Mouse (Mus musculus): ENCODE data around the gene Dnajc5g.

Dnajc5g gene

DNA sequence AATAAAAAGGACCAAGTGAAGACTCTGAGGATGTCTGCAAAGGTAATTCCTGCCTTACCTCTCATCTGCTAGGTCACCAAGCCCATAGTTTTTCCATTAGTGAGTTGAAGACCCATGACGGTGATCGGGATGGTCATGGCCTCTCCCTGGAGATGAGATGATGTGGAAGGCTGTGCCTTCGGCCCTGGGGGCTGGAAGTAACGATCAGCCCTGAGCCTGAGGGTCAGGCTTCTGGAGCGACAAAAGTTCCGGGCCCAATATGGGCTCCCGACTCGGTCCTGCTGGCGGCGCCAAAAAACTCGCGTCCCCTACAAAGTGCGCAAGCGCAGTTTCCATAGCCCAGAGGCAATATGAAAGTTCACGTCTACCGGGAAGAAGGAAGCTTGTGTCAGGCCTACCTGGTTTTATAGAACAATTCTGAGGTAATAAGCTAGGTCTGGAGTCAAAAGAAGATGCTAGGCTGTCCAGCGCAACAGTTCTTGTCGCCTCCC lies 2.0 kb downstream of the Dnajc5g start, which contains the start of gene Slc30a3:
Gene Slc30a3 (minus strand): TSS at position 238 of the 491 bp plus-strand sequence.
- no peak for DNase-seq (ENCODE audit: low read depth, low spot score)

DNA sequence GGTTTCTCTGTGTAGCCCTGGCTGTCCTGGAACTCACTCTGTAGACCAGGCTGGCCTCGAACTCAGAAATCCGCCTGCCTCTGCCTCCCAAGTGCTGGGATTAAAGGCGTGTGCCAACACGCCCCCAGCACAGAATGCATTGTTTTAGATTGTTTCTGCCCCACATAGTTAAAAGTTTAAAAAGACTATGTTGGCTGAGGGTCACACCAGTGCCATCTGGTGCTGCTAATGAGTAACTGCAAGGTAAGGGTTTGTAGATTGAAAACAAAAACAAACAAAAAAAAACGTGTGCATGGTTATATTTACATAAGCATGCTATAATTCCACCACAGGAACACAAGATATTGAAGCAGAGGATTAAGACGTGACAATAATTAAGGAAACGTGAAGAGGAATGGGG lies 4.7 kb downstream of the Dnajc5g start:
- DNase-seq (ENCODE audit: low read depth, low spot score), result no peak

DNA sequence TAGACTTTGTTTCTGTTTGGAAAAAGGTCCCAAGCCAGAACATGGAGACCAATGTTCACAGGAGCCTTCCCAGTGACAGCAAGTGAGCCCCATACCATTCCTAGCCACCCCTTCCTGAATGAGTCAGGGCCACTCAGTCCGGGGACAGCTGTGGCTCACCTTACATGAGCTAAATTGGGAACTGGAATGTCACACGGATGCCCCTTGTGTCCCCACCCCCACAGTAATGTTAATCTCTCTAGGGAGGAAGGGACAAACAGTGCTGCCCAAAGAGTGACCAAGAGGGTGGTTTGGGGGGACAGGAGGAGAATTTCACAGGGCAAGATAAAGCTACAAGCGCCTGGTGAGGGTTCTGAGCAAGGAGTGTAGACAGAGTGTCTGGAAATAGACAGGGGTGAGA lies 10.3 kb downstream of the Dnajc5g start, which contains the start of gene Trim54:
Gene Trim54 (plus strand): TSS at position 359 of the 400 bp plus-strand sequence.
- DNase-seq (ENCODE audit: low read depth, low spot score), result no peak

DNA sequence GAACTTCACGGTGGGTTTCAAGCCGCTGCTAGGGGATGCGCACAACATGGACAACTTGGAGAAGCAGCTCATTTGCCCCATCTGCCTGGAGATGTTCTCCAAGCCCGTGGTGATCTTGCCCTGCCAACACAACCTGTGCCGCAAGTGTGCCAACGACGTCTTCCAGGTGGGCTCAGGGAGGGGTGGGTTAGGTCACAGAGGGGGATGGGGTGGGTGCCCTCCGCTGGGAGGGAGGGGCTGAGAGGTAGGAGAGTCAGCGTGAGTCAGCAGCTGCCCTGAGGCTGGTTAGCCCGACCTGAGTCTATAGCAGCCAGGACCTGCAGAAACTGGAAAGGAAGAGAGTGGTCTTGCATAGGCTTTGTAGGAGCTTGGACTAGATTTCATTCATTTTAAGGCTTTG lies 10.8 kb downstream of the Dnajc5g start:
- no peak for DNase-seq (ENCODE audit: low read depth, low spot score)

DNA sequence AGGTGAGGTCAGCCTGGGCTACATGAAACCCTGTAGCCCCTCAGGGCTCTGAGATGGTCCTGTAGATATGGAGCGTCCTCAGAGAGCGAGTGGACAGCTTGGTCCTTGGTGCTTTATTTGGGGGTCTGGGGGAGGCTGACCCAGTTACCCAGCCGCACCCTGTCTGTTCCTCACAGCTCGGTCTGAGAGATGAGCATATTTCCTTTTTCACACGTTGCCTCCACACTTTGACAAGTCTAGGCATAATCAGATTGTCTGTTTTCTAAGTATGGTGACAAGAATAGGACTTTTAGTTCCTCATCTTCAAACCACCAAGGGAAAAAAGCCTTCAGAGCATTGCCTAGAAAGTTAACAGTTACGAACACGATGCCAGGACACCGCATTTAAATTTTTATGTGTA lies 15.0 kb downstream of the Dnajc5g start:
- DNase-seq (ENCODE audit: low read depth, low spot score), result no peak

DNA sequence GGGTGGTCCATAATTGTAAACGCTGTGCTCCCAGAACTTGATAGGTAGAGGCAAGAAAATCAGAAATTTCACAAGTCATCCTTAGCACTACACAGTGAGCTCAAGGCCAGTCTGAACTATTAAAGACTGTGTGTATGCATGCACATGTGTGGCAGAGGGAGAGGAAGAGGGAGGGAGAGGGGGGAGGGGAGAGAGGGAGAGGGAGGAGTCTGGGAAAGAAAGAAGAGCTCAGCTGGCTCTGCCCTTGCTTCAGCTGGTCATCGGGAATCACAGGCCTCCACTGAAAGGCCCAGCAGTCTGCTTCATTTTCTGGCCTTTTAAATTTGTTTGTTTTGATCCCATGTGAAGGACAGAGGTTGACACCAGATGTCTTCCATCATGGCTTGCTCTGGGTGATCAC lies 17.4 kb downstream of the Dnajc5g start:
- no peak for DNase-seq (ENCODE audit: low read depth, low spot score)

DNA sequence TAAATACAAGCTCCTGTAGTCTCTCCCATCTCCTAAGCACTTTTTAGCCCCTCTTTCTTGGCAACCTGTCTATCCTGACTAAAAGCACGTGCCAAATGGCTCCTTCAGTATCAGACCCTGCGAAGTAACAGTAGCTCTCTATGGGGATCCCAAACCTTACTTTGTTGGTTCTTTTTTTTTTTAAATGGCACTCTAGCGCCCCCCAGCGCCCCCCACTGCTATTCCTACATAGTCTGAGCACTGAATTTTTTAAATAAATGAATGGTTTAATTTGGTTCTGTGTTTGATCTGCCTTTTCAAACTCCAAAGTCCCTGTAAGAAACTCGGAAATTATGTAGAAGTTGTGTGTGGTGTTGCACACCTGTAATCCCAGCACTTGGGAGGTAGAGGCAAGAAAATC lies 20.0 kb downstream of the Dnajc5g start:
- DNase-seq (ENCODE audit: low read depth, low spot score), result no peak

DNA sequence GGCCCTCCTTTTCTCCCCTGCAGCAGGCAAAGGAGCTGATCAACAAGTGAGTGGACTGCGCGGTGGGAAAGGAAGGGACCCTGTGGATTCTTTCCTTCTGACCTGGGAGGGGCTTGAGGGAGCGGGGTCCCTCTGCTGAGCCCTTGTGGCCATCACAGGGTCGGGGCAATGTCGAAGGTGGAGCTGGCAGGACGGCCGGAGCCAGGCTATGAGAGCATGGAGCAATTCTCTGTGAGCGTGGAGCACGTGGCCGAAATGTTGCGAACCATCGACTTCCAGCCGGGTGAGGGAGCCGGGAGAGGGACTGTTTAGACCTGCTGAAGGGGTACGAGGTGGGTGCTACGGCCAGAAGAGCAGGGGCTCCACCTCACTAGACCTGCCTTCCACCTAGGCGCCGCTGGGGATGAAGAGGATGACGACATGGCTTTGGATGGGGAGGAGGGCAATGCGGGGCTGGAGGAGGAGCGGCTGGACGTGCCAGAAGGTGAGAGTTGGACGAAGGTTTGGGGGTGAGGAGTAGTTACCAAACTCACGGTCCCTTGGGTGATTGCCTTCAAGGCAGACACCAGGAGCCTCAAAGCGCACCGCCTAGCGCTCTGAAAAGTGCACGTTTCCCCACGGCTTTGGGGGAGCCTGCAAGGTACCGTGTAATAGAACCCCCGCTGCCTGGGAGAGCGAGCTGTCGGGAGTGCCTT lies 30.8 kb downstream of the Dnajc5g start:
- DNase-seq (ENCODE audit: low read depth, low spot score), result no peak

DNA sequence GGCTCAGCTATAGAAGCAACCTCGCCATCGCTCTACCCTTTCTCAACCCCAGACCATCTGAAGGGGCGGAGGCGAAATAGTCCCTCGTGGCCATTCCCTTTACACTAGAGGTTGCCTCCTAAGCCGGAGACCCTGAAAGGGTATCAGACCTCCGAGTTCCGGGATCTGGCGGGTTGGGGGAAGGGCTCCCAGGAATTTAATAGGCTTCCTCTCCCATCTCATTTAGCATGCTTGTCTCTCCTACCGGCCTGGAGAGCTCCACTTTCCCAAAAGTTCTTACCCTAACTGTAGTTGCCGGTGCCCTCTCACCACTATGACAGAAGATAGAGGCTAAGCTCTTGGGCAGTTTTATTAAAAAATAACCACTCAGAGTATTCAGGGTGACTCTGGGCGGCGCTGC lies 31.6 kb downstream of the Dnajc5g start:
- no peak for DNase-seq (ENCODE audit: low read depth, low spot score)

DNA sequence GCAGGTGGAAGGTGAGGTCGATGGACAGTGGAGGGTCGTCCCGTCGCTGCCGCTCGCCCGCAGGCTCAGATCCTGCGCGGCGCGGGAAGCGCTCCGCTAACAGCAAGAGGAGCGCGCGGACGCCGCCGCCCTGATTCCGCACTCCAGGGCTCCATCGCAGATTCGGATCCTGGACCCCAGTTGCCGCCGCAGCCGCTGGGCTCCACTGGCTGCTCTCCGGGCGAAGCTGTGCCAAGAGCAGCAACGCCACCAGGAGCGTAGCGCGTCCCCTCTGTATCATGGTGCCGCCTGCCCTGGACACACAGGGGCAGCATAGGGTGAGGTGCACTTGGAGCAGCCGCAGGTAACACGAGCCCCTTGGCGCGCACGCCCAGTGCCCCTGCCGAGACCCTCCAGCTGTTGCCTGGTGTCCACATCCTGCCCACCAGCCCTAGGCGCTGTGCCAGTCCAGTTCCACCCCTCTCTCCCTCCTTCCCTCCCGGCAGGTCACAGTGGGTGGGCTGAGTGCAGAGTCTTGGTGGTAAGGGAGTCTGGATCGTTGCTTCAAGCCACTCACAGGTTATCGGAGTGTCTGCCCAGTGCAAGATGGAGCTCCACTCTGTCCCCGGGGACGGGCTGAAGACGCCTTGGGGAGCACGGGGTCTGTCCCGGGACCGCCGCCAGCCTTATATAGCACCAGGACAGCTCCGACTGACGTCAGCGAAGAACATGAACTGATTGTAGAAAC lies 32.3 kb downstream of the Dnajc5g start, which contains the start of gene Ucn:
Gene Ucn (minus strand): TSS at position 589 of the 727 bp plus-strand sequence.
- no peak for DNase-seq (ENCODE audit: low read depth, low spot score)

DNA sequence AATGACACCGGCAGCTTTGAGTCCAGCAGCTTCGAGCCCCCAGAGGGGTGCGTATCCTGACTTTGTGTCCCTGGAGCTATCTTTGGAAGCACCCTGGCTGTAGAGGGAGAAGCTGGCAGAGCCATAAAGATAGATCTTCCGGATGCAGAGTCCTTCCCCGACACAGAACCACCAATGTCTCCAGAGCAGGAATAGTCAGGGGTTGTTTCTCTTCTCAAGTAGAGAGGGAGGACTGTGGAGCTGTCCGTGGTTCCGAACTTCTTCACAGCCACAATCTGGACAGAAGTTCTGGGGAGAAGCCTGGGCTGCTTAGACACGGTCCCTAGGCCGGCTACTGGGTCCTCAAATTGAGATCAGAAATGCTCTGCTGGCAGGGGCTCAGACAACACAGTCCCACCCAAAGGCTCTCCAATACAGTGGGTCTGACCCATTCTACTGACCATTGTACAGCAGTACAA lies 32.9 kb downstream of the Dnajc5g start:
- DNase-seq (ENCODE audit: low read depth, low spot score), result no peak

DNA sequence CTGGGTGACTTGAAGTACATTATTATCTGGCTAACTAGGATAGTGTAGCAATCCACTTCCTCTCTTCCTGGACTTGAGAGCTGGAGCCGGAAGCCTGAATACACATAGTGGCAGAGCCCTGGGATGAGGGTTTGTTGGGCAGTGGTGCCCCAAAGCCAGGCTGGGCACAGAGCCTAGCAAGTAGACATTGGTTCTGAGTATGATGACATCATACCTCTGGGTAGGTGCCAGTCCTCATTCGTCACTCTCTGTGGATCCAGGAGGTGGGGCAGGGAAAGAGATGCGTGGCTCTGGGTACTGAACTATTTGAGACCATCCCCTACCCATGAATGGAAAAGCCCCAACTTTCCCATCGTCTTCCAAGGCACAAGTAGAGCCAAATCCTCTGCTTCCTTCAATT lies 43.7 kb downstream of the Dnajc5g start:
- DNase-seq (ENCODE audit: low read depth, low spot score), result no peak

DNA sequence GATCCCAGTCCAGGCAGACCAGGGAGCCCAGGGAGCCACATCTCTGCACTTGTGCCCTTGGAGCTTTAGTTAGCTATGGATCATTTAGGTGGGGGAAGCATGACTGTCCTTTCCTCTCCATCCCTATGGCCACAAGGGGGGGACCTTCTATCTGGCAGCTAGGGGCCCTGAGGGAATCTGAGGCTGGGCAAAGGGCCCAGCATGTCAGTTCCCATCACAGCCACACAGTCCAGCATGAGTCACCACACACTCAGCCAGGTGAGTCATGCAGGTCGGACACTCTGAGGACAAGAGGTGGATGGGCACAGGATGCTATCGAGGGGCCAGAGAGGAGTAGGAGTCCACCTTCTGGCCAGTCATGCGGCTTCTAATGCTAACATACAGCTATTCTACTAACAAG lies 45.7 kb downstream of the Dnajc5g start:
- no peak for DNase-seq (ENCODE audit: low read depth, low spot score)

DNA sequence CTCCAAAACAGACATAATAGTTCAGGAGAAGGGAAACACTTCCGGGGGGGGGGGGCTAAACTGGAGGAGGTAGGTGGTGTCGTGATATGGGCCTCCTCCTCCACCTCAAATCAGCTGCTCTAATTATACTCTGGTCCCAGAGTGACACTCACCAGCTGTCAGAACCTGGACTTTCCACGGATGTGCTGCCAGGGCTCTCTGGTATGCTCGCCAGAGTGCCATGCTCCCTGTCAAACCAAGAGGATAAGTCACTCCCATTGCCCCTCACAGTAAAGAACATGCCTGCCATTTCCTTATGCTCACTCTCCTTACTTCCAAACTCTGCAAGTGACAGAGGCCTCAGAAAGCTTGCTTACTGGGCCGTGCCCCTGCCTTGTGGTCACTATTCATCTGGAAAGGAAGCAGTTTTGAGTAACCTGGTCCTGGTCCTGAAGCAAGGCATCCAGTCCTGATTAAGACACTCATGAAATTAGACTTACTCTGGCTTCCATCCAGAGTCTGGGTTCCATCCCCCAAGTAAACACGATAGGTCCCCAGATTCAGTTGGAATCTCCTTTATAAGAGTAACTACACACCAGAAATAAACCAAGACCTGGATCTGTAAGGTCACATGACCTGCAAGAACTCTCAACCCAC lies 47.5 kb downstream of the Dnajc5g start:
- no peak for DNase-seq (ENCODE audit: low read depth, low spot score)

DNA sequence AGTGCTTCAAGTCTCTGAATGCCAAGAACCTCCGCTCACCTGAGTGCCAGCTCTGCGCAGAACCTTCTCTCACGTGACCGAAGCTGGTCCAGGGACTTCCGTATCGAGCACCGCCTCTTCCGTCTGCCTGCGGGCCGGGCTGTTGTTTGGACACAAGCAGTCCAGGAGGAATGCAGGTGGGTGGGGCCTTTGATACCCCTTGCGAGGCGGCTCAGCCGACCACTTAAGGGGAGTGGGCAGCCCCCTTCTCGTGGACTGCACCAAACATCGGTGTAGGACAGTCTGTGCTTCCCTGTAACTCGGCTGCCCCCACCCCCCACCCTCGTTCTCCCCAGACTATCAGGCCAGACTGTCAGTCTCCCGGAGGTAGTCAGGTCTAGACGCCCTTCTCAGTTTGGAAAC lies 48.1 kb downstream of the Dnajc5g start, which contains the start of gene Mpv17:
Gene Mpv17 (minus strand): TSS at position 100 of the 402 bp plus-strand sequence.
- peak; percentile 67 for DNase-seq (ENCODE audit: low read depth, low spot score)
